Mouse (Mus musculus) urinary bladder, postnatal 36 days (tissue): ENCODE results near the gene Idh3g.
A peak's percentile ranks its signal among the peaks of the same experiment; 100 is the strongest.

Experiments
- DNase-seq, 2 experiments: peaks; one replicate each; pipeline ENCODE4 v3.0.0; 2022; ENCODE audit warnings: low spot score in 2 of 2, mixed read lengths in 1 of 2

The Idh3g gene

DNA sequence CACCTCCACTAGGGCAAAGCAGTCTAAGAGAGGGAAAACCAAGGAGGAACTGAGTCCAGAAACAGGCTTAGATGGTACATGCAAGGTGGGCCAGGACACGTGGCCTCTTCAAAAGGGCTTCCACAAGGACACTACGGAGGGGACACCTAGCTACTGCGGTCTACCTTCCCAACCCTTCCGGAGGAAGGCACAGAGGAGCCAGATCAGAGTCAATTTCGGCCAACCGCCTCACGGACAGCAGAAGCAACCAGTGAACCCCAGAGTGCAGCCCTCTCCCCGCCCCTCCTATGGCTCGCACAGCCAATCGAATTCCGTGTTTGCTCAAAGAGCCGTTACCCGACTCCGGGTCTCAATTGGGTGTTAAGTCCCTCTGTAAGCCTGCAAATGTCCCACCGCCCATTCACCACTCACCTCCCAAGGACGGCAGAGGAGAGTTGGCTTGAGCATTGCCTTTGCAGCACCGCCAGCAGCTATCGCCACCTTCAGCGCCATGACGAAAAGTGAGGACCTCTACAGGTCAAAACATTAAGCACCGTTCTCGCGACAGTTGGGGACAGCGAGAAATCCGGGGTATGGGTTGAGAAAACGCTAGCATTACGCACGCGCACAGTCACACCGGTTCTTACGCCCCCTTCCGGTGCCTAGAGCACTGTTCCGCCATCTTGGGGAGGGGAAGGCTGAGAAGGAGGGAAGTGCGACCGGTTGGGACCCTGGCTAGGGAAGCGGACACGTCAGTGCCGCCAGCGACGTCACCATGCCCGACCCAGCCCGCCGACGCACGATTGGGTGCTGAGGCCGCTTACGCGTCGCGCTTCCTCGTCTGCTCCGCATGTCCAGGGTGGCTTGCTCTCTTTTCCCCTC is at the start of gene Idh3g, which contains the start of gene Ssr4:
TSS of gene Idh3g (minus strand) at position 534 of the 861 bp plus-strand sequence.
TSS of gene Ssr4 (plus strand) at position 665 of the 861 bp plus-strand sequence.
- DNase-seq, result peak; percentile 88 to 91

GRCm38 (mm10) chrX:73835731-73836130 is 49.0 kb upstream of the Idh3g start:
- no peak for DNase-seq

DNA sequence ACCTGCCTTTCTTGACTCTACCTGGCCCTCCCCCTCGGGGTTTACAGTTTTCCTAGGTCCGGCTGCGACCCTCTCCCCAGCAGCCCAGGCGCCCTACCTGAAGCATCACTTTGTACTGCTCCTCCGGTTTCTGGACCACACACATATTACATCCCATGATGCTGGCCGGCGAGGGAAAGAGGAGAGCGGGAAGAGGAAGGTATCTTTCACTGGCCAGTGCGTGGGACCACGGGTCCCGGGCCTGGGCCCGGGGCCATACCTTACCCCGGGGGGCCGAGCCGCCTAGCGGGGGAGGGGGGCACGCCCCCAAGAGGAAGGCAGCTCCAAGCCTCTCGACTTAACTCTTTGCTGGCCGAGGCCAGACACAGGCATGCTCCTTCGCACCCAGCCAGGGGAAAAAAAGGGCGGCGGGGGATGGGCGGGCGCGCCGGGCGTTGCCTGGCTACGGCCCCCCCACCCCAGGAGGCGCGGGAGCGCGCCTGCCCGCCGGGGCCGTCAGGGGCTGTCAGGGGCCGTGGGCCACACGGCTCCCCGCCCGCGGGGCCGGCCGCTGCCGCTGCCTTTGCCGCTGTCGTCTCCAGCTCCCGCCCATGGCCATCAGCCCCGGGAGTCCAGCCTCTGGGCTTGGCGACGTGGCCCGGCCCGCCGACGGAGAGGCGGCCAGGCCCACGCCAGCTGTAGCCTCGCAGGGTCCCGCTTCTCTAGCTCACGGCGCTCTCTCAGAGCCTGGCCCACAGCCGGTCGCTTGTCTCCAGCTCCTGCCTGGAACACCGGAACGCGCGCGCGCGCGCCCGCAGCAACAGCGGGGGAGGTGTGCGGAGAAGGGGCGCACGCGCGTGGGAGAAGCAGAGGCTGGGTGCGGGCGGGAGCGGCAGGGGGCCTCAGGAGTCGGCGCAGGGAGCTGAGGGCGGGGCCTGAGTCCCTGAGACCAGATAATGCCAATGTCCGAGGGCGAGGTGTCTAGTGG is 37.8 kb upstream of the Idh3g start, which contains the start of gene Pdzd4:
TSS of gene Pdzd4 (minus strand) at position 785 of the 967 bp plus-strand sequence.
- peak; percentile 11 to 16 for DNase-seq

DNA sequence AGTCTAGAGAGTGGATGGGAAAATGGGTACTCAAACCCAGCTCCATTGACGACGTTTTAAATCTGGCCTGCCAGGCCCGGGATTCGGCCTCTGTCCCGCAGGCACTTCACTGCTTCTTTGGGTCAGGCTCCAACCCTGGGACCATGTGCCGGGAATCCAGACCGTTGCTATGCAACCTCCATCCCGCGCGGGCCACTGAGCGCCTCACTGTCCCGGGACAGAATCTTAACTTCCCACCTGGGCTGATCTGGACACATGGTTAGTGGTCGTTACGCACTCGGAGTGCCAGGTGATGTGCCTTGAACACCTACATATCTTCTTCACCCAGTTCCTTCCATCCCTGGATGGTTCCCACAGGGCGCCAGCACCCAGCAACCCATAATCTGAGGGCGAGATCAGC is 37.0 kb upstream of the Idh3g start:
- no peak for DNase-seq

GRCm38 (mm10) chrX:73816596-73817314 is 30.1 kb upstream of the Idh3g start:
- no peak for DNase-seq

DNA sequence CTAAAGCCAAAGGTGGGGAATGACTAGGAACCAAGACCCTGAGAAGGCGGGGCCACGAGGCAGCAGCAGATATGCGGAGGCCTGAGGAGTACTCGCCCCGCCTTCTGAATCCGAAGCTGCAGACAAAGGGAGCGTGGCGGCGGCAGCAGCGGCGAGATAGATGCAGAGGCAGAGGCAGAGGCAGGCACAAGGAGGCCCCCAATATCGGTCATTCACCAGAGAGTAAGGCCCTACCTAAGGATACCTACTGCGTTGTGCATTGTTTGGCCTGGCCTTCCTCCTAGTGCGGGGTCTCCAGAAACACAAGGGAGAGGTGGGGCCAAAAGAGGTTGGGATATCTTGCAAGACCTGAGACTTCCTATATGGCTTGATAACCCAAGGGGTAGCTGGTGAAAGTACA is 28.4 kb upstream of the Idh3g start:
- no peak for DNase-seq

- DNase-seq, result no peak
Measured at GRCm38 (mm10) chrX:73805814-73806213, 19.1 kb upstream of the Idh3g start.

- DNase-seq, result peak; percentile 58 to 69
Measured at GRCm38 (mm10) chrX:73798502-73798901, 11.8 kb upstream of the Idh3g start.

GRCm38 (mm10) chrX:73797511-73797910 is 10.8 kb upstream of the Idh3g start:
- DNase-seq, result no peak

DNA sequence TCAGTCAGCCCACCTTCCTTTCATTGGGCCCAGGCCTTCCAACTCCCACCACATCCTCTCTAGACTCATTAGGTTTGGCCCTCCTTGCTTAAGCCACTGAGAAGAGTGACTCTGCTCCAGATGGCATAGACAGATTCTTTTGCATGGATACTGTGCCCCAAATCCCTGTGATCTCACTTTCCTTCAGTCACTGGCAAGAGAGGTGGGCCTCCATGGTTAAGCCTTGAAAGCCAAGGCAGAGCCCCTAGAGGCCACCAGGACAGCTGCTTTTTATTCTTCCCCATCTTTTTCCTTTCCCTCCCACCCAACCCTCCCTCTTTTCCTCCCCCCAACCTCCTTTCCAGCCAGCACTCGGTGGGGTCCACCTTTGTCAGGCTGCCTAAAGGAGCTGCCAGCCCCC is 6.8 kb upstream of the Idh3g start:
- no peak for DNase-seq

DNA sequence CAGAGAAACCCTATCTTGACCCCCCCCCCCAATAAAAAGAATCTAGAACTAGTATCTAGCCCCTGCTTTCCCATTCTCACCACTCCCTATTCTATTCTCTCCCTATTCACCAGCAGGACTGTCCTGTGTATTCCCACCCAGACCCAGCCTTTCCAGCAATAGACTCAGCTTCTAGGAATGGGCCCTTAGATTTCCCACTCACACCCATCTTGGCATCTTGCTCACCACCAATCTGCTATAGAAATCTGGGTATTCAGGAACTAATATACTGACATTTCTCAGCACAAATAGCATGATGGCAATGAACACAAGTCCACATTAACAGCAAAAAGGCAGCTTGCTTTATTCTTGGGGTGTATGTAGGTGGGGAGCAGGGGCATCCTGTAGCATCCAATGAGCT is 6.3 kb upstream of the Idh3g start:
- no peak for DNase-seq

DNA sequence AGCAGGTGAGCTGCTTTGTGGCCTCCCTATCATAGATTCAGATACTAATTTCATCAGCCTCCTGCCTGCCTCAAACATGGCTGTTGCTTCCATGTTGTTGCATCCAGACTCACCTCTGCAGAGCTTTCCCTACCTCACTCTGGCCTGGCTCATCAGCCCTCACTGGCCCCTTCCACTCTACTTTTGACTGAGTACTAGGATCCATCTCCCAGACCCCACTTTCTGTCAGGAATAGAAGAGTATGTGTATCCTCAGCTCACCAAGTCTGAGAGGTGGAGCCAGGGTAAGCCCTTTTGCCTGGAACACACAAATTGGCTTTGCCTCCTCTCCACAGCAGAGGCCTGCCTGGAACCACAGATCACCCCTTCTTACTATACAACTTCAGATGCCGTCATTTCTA is 1.8 kb upstream of the Idh3g start:
- no peak for DNase-seq

DNA sequence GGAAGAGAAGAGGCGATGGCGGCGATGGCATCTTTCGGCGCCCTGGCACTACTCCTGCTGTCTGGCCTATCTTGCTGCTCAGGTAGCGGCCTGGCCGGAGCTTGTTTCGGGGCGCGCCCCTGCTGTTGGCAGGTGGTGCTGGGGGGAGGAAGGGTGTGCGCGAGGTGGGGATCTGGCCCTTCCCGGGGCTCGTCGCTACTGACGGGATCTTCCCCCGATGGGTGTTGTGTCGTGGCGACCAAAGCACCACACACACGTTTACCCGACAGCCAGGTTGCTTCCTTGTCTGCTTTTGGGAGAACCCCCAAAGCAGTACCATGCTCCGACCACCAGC is 495 bp upstream of the Idh3g start:
- DNase-seq, result no peak

GRCm38 (mm10) chrX:73785666-73786065 is 1.0 kb downstream of the Idh3g start:
- no peak for DNase-seq

- no peak for DNase-seq
Measured at GRCm38 (mm10) chrX:73782227-73782626, 4.5 kb downstream of the Idh3g start.

DNA sequence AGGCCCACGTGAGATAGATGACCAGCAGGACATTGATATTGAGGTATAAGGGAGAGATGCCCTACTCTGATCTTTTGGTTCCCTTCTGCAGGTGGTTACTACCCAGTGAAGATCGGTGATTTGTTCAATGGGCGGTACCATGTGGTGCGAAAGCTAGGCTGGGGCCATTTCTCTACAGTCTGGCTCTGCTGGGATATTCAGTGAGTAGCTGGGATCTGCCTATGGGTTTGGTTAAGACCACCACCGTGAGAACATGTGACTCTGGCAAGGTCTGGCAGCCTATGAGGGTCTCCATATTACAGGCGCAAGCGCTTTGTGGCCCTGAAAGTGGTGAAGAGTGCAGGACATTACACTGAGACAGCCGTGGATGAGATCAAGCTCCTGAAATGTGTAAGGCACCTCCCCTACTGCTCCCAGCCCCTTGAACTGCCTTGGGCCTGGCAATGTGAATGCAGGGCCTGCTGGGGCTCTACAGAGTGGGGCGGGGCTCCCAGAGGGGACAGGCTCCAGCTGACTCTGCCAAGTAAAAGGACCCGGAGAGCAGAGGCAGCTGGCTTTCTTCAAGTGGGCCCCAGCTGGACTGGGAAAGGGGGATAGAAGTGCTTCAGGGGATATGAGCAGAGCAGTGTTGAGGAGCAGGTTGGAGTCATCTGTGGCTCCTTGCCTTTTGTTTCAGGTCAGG is 11.8 kb downstream of the Idh3g start:
- DNase-seq, result no peak

- DNase-seq, result no peak
Measured at GRCm38 (mm10) chrX:73774168-73774760, 12.4 kb downstream of the Idh3g start, which contains the start of gene Srpk3. TSS of gene Srpk3 (plus strand) at chrX:73774405.

DNA sequence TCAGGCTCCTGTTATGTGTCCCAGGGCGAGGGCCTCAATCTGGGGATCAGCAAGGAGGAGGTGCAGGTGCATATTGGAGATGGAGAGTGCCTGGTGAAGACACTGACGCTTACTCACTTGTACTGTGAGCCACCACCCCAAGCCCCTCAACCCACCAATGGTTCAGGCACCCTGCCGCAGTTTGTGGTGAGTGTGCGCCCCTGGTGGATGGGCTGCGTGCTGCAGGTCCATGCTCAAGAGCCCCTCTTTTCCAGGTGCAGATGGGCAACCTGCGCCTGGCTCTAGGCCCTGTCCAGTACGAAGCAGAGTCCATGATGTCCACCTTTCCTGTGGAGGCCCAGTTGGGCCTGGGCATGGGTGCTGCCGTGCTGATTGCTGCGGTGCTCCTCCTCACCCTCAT is 19.4 kb downstream of the Idh3g start:
- no peak for DNase-seq

- DNase-seq, result peak in 1 of 2 experiments; percentile 13
Measured at GRCm38 (mm10) chrX:73765311-73765710, 21.4 kb downstream of the Idh3g start.

- no peak for DNase-seq
Measured at GRCm38 (mm10) chrX:73758611-73759290, 27.9 kb downstream of the Idh3g start.
